Mouse (Mus musculus): Measurements from ENCODE around the gene Gabbr2.

Gabbr2 gene

DNA sequence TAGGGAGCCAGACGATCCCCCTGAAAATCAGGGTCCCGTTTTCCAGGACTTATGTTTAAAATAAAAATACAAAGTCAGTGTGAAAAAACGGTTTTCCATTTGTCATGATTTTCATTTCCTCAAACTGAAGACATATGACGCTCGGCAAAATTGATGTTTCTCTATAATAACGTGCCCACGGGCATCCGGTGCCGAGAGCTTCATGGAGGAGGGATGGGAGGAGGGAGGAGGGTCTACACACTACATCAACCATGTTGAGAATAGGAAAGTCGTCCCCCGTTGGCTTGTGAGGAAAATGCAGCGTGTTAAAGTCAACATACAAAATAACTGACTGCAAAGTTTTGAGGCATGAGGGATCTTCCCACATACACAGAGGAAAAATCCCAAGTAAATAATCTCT is 75.7 kb downstream of the Gabbr2 start:
- no peak for DNase-seq (ENCODE audit: low spot score)

DNA sequence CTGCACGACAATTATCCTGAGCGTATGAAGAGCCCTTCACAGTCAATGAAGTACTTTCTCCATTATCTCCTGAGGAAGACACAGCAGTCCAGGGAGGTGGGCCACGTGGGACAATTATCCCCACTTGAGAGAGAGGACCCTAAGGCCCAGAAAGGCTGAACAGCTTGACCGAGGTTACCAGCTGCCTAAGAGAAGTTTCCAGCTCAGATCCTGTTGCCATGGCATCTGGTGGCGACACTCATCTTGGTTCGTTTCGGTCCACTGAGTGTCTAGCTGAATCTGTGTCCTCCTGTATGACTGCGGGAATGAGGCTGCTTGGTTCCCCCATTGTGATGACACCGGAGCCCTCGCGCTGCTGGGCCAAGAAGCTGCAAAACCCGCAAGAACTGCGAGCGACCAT is 76.2 kb downstream of the Gabbr2 start:
- DNase-seq (ENCODE audit: low spot score) = no peak

DNA sequence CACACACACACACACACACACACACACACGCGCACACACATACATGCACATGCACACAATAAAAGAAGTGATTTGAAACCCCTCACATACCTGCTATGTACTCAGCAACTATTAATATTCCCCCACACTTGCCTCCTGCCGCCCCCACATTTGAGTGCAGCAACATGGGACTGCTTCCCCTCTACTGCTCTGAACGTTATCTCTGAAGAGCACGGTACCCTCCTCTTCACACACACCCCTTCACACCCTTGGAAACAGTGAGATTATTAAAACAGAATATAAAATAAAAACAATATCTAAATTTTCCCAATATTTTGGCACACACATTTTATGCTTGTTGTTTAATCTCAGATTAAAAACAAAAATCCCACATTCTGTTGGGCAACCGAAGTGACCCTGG is 77.1 kb downstream of the Gabbr2 start:
- no peak for DNase-seq (ENCODE audit: low spot score)

DNA sequence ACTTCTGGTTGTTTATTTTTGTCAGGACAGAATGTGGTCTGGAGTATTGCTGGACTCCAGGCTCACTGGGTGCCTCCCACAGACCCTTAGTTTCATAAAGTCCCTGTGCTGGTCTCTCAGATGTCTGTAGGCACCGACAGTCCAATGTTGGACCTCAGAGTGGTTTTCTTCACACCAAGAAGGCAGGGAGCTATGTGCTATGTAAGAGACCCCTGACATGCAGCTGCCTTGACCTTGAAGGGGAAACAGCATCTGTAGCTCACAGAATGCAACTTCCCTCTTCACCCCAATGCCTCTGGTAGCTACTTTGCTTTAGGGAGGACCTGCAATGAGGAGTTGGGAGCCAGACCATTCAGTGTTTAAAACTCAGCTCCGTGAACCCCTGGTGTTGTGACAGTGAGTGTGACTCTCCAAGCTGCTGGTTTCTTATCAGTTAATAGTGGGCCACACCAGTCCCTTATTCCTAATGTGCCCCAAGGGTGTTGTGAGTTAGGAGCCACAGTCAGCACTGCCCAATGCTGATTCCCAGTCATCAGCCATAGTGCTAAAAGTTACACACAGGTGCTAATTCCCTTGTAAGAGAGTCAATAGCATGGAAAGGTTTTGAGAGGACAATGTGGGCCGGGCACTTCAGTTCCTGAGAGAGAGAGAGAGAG is 85.5 kb downstream of the Gabbr2 start:
- DNase-seq (ENCODE audit: low spot score) = no peak

DNA sequence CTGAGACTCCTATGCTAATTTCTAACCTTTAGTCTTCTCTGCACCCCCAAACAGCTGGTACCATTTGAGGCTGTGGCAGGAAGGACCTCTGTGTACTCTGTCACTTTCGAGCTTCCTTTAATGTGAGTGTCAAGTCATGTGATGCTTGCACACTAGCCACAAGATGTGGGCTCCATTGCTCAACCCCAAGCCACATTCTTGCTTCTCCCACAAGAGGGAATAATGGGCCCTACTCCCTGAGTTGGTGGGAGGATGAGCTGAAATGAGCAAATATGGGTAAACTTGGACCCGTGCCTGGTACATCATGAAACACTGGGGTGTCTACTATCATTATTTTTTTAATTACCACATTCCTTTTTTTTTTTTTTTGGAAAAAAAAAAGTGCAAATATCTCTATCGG is 86.5 kb downstream of the Gabbr2 start:
- no peak for DNase-seq (ENCODE audit: low spot score)

DNA sequence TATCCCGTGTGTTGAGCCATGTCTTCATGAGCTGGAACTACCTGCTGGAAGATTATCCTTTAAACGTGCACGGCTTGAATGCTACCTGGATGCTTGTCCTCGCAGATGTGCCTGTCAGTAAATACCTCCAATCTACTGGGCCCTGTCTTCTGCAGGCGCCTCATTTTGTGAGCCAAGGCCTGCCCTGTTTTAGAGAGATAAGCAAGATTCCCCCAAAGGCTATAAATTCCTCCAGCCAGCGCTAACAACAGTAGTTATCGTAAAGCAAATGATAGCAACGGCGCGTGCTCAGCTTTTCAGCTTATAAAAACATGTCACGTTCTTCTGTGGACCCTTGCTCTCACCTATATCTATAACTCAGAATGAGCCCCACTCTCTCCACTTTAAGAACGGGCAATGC is 87.5 kb downstream of the Gabbr2 start:
- no peak for DNase-seq (ENCODE audit: low spot score)

DNA sequence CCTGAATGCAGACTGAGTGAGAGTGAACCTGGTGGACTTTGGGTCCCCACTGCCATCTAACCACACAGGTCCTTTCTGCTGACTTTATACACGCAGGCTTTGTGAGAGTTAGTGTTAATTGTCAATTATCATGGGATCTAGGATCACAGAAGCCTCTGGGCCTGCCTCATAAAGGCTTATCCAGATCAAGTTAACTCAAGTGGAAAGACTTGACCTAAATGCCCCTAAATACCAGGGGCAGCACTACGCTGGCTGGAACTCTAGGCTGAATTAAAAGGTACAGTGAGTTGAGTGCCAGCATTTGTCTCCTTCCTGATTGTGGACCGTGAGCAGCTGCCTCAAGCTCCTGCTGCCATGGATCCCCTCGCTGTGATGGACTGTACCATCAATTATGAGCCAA is 93.1 kb downstream of the Gabbr2 start:
- no peak for DNase-seq (ENCODE audit: low spot score)

DNA sequence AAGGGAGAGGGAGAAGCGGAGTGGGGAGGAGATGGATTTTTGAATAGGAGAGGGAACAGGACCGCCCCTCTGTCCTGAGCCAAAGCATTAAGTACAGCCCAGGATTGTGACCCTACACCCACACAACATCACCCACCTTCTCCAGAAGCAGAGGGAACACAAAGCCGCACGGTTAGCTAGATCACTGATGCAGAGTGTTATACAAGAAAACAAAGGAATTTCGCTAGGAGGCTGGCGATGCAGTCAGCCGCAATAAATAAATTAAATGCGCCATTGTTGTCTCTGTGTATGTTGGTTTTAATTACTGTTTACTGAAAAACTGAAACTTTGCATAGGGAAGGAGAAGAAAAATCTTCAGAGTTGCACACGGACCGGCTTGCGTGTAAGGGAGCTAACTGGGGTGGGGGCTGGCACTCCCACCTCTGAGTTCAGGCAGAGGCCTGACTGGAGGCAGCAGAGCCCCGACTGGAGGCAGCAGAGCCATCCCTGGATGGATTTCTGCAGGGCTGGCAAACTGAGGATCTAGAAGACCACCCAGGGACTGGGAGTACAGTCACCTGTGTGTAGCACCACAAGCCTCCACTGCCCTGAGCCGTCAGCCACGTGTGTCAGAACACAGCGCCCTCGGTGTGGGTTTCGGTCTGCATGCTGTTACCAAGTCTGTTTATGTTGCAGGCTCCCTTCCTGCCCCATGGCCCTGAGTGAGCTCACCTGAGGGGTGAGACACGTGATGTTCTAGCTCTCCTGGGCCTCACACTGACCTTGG is 93.9 kb downstream of the Gabbr2 start:
- DNase-seq (ENCODE audit: low spot score) = no peak

DNA sequence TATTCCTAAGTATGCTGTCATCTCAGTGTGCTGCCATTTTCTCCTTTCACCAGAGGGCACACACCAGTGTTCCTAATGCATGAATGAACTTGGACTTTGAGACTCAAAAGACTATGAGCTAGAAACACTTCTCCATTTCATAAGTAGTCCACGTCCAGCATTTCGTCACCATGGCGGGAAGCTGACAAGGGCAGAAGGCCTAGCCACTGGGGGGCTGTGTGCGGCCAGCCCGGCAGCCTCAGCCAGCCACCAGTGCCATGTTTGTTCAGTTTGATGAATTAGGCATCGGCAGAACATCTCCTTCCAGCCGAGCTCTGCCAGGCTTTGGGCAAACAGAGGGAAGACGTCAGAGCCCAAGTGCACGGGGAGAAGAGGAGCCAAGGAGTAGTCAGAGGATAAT is 97.5 kb downstream of the Gabbr2 start:
- no peak for DNase-seq (ENCODE audit: low spot score)

DNA sequence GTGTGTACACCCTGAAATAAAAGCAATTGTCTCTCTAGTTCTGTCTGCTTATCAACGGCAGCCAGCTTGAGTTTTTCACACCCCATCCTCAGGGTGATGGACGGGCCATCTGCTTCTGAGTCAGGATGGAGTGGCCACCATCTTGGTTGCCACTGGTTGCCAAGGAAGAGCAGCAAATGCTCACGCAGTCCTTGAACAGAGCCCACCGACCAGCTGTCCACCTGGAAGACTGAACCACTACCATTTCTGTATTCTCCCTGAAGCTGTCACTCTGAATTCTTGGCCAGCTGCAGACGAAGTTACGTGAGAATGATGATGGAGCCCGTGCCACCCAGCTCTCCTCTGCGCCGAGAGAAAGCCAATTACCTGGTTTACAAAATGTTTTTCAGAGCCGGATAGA is 102.5 kb downstream of the Gabbr2 start:
- no peak for DNase-seq (ENCODE audit: low spot score)

DNA sequence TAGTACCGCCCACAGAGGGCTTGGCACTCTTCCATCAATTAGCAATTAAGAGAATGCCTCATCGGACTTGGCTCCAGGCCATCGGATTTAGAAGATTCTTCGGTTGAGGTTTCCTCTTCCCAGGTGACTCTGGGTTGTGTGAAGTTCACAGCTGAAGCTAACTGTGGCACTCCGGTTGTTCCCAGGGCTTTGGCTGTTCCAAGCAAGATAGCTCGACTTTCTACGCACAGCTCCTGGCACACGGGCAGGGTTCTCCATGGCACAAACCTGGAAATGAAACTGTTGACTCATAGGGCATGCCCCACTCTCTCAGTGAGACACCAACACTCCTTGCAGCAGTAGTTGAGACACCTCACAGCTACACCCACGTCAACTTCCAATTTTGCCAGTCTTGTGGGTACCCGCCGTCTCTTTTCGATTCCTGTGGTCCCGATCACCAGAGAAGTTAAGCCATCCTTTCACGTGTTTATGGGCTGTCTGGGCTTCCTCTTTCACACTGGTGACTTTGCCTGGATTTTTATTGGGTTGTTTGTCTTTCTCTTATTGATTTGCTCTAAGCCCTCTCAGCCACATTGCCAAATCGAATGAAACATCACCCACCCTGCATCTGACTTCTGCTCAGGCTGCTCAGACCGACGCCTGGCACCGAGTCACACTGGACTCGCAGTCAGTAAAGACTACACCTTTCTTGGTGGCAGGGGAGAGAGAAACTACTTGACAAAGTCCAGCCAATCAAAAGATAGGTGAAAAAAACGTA is 105.9 kb downstream of the Gabbr2 start:
- no peak for DNase-seq (ENCODE audit: low spot score)

DNA sequence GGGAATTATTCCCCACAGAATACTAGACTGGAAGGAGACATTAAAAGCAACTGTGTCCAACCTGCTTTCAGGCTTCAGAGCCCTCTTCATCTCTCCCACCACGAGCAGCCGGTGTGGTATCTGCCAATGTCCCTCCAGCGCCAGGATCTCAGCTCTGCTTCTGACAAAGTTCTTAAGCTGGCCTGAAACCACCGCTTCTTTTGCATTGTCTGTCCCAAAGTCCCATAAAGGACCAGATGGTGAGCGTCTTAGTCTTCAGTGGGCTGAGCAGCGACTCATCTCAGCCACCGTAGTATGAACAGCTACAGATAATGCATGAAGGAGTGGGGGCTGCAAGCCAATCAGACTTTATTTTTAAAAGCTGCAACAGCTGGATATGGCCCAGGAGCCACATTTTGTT is 107.5 kb downstream of the Gabbr2 start:
- DNase-seq (ENCODE audit: low spot score) = no peak

DNA sequence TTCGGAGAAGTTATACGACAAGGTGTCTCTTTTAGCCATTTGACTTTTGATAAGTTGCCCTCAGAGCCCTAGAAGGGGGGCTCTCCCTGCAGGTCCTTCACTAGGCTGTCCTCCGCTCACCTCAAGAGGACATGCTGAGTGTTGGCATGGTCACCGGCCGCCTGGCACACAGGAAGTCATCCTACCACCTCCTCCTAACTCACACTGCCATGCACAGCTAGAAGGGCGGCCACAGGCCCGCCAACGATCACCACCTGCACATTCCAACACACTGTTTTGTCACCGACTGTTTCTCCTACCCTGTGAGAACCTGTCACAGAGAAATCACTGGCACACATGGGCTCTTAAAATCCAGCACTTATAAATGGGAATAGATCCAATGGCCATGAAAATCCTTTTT is 108.1 kb downstream of the Gabbr2 start:
- no peak for DNase-seq (ENCODE audit: low spot score)

DNA sequence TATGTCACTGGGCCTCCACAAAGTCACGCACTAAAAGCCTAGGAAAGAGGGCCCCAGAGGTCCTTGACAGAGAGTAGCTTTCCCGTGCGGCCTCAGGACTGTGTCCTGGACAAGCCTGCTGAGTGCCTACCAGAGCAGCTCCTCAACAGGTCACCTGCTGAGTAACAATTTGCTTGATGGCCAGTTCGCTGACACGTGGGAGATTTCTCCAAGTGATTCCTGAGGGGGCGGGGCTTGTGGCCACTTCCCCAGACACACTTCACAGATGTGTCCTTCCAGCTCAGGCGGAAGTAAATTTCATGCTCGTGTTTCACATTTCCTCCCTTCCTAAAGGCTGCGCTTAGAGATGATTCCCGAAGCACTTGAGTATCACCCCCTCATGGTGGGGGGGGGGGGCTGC is 108.6 kb downstream of the Gabbr2 start:
- DNase-seq (ENCODE audit: low spot score) = no peak

DNA sequence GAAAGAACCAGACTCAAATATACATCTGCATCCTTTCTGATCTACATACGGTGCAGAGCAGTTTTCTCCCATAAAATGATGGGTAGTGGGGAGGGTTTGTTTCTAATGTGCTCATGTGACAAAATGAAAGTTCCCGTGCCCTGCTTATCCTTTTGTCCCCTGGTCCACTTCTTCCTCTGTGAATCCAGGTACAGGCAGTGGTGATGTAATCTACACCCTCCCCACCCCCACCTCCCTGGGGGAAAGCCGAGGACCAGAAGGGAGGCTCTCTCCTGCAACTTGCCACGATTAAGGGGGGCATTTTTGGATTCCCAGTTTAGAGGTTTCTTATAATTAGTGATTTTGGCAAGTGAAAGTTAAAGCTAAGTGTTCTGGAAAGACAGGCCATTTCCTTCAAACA is 110.4 kb downstream of the Gabbr2 start:
- DNase-seq (ENCODE audit: low spot score) = no peak

DNA sequence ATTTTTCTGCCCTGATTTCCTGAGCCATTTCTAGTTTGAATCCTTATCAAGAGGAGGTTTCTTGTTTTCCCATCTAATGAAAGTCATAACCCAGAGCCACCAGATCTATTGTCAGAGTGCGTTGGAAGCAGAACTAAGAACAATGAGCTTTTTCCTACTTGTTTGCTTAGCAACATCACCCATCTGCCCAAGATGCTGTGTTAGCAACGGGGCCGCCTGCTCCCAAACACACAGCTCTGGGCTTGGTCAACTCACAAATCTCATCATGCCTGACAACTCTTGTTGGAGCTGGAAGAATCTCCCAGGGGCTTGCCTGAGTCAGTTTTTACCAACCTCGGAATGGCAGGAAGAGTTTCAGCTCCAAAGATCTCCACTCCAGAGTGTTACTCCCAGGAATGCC is 111.7 kb downstream of the Gabbr2 start:
- no peak for DNase-seq (ENCODE audit: low spot score)

DNA sequence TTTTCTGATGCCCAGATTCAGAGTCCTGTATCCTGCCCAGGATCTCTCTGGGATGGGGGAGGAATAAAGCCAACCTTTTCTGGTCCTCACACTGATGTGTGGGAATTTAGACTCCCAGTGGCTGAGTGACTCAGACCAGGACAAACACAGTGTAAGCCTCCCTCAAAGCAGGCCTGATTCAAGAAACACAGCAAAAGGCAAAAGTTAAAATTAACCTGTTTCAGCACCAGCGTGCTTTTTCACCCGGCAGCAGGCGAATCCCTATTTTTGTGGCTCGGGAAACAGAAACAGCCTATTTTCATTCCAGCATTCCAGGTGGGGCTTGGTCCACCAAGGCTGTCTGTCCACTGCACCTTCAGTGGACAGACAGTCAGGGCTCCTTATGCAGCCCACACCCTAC is 118.9 kb downstream of the Gabbr2 start:
- DNase-seq (ENCODE audit: low spot score) = no peak

DNA sequence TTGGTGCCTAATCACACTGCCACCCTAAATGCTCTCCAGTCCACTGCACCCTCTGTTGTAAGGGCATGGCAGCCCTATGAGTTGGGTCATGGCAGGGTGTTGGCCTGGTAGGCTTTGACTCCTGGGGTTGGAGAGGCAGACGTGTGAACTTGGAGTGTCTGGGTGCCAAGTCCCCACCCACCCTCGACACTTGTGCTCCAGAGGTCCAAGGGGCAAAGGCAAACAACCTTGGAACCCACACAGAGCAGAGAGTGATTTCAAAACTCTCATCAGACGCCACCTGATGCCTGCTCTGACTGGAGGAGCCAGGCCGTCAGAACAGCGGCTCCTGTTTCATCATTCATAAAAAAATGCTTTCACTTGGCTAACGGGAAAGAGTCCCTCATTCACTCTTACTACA is 121.5 kb downstream of the Gabbr2 start:
- peak; percentile 2 for DNase-seq (ENCODE audit: low spot score)

DNA sequence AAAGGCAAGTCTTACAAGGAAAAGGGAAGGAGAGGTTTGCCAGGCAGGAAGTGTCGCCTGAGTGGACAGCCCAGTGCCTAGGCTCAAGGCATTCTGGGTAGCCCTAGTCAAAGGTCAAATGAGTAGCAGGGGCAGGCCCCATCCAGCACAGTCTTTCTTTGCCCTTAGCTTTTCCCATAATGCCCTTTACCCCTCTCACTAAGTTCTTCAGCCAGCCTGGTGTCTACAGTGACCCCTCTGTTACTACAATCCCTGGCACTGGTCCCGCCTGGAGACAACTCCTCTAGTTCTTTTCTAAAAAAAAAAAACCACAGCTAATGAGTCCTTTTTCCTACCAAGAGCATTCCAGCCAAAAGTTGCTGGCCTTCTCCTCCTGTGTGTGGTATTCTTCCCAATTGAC is 122.3 kb downstream of the Gabbr2 start:
- peak; percentile 7 for DNase-seq (ENCODE audit: low spot score)

DNA sequence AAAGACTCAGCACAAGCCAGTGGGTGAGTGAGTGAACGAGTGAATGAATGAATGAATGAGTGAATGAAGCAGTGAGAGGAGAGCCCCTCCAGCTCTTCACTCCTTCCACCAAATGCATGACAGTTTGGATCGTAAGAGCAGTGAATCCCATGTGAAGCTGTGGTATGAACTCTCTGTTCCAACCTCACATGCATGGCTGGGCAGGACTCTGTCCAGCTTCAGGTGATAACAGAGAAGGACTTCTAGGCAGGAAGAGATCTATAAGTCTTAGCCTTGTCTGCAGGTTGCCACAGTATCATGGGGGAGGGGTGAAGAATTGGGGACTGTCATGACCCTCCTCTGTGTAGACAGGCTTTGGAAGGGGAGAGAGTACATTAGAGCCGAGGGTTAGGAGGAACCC is 122.8 kb downstream of the Gabbr2 start:
- no peak for DNase-seq (ENCODE audit: low spot score)

DNA sequence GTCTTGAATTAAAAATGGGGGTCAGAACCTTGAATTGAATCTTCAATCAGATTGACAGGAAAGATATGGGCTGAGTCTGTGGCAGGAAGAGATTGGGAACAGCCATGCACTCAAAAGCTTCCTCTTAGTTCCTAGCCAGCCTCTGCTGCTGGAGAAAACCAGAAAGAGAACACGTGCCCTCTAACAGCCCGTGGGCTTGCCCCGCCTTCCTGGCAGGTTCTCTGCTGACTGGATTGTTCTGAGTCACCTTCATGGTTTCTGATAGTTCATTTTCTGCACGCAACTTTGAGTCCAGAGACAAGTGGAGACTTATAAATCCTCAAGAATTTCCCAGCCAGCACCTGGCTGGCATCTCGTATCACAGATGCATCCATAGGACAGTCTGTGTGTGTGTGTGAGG is 123.5 kb downstream of the Gabbr2 start:
- no peak for DNase-seq (ENCODE audit: low spot score)

DNA sequence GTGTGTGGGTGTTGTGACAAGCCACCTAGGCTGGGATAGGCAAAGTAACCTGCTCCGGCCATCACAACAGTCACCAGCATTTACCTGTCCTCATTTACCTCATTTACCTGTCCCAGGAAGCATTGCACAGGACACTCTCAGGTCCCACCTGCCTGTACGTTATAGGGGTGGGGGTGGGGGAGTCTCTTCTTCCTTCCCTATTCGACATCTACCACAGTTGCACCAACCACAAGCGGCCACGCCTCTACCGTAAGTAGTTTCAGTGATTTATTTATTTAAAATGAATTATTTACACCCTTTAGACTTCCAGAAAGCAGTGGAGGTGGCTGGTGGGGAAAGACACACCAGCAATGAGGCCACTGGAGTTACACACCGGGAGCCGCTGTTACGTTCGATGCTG is 123.9 kb downstream of the Gabbr2 start:
- DNase-seq (ENCODE audit: low spot score) = no peak

DNA sequence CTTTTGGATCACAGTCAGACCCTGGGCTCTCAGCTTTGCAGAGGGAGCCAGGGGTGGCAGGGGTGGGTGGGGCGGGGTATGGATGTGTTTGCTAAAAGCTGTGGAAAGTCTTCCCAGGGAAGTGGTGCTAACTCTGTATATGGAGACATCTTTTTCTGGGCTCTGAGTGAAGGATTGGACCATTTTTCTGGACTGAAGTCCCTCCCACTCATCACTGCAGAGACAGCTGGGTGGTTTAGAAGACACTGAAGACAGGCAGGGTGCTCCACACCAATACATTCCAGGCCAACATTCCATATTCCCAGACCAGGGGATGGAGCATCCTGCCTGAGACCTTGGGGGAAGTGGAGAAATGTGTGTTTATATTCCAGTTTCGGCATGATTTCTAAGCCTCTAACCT is 125.6 kb downstream of the Gabbr2 start:
- DNase-seq (ENCODE audit: low spot score) = no peak

All from adipocyte (in vitro differentiated cells).